Mouse (Mus musculus) kidney, postnatal 0 days (tissue): ENCODE measurements around the gene Prickle2. TPM values are rescaled to one million over a fixed set of nuclear protein-coding genes. Genes with fewer than 3 reads are reported as not detected.

Source experiments
- ATAC-seq: fragments of 200-750 bp; cut with Nextera tagmentation; replicated peaks from 2 replicates; pipeline ENCODE4 v1.8.0; 2017; ENCODE audit warnings: low read depth, moderate number of reproducible peaks, moderate TSS enrichment, moderate library complexity; ENCODE audit not compliant: low FRiP score
- DNase-seq: peaks from one replicate; pipeline ENCODE4 v3.0.0-alpha.2; 2016; ENCODE audit warnings: low spot score
- H3K27ac ChIP-seq: fragments of 300-500 bp; sonication (generic); 2 replicates; pipeline ENCODE4 v1.5.1; 2014; ENCODE audit warnings: mild to moderate bottlenecking
- H3K27me3 ChIP-seq: fragments of 300-500 bp; sonication (generic); 2 replicates; pipeline ENCODE4 v1.6.1; 2014; ENCODE audit warnings: low read length, mixed read lengths; ENCODE audit not compliant: insufficient read depth
- H3K36me3 ChIP-seq: fragments of 300-500 bp; sonication (generic); 2 replicates; pipeline ENCODE4 v1.6.1; 2014; ENCODE audit warnings: low read length, mixed read lengths; ENCODE audit not compliant: insufficient read depth
- H3K4me1 ChIP-seq: fragments of 300-500 bp; sonication (generic); replicated peaks from 2 replicates; pipeline ENCODE4 v1.6.1; 2014; ENCODE audit warnings: antibody characterized with exemption, low read length, mixed read lengths; ENCODE audit not compliant: insufficient read depth
- H3K4me2 ChIP-seq: fragments of 300-500 bp; sonication (generic); 2 replicates; pipeline ENCODE4 v1.6.1; 2014; ENCODE audit warnings: mild to moderate bottlenecking, low read length, moderate library complexity, mixed read lengths
- H3K4me3 ChIP-seq: fragments of 300-500 bp; sonication (generic); replicated peaks from 2 replicates; pipeline ENCODE4 v1.5.1; 2014; ENCODE audit warnings: low read depth, low read length
- H3K9ac ChIP-seq: fragments of 300-500 bp; sonication (generic); 2 replicates; pipeline ENCODE4 v1.6.1; 2014; ENCODE audit warnings: low read depth, low read length
- H3K9me3 ChIP-seq: fragments of 300-500 bp; sonication (generic); replicated peaks from 2 replicates; pipeline ENCODE4 v1.6.1; 2016; ENCODE audit warnings: low read length, inconsistent platforms, mixed read lengths
- CTCF ChIP-seq: IDR thresholded peaks from 2 replicates; pipeline ENCODE4 v1.5.1; 2016; ENCODE audit warnings: antibody characterized with exemption, low read depth, mild to moderate bottlenecking, moderate library complexity
- WGBS: fragments of 180-500 bp; shearing (Covaris S2); extraction: QIAGEN DNeasy Blood & Tissue Kit; methylation state at CpG from one replicate; pipeline ENCODE4 v1.1.7; 2014; 5-methylcytosine and 5-hydroxymethylcytosine counted together
- polyA plus RNA-seq: library from polyadenylated mRNA; unstranded; fragments of >200 nt; fragmentation: Nextera tagmentation; extraction: Ambion mirVana; gene quantifications from 2 replicates; pipeline ENCODE4 v1.2.1, GENCODE M21; 2015

Prickle2 gene
- polyA plus RNA-seq, 1 experiment from 2014 or later, result 3.3 TPM

DNA sequence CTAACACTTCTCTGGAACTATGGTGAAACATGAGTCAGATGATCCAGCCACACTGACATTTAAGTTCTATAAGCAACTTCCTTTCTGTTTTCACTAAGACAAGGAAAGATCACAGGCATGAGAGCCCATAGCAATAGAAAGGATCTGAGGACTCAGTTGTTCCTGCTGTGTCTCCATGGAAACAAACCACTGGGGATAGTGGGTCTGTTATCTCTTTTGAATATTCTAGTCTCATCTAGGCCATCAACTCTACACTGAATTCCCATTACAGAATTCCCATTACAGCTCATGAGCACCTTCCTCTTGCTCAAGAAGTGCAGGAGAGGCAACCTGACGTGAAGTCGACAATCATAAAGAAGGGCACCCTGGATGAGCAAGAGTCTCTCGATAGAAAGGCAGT is 265.7 kb downstream of the Prickle2 start:
- Histone ChIP-seq H3K27me3 (no peaks in the 10 kb centered on the region), H3K36me3 (no peaks in the 10 kb centered on the region), H3K9ac (no peak overlapping the region), H3K4me1 (no peaks in the 10 kb centered on the region), H3K4me2 (no peak overlapping the region), H3K27ac (no peak overlapping the region), H3K4me3 (no peak overlapping the region), H3K9me3 (no peaks in the 10 kb centered on the region)
- ATAC-seq (no peak), DNase-seq (no peak)
- WGBS, result 95% methylated on average over 3 of the region's 3 CpGs
- TF ChIP-seq CTCF, result no peak

- ATAC-seq (no peak), DNase-seq (no peak)
- no peak overlapping the region for H3K4me3 ChIP-seq
- no peaks in the 10 kb centered on the region for H3K36me3 ChIP-seq
- no peak overlapping the region for H3K27ac ChIP-seq
- 88% methylated on average over 5 of the region's 5 CpGs for WGBS
- TF ChIP-seq CTCF, result no peak
- no peaks in the 10 kb centered on the region for H3K27me3 ChIP-seq
- no peaks in the 10 kb centered on the region for H3K9me3 ChIP-seq
- no peak overlapping the region for H3K4me2 ChIP-seq
- H3K4me1 ChIP-seq, result no peaks in the 10 kb centered on the region
- no peak overlapping the region for H3K9ac ChIP-seq
These were observed 273.8 kb downstream of the Prickle2 start for GRCm38 (mm10) chr6:92432146-92432545.

DNA sequence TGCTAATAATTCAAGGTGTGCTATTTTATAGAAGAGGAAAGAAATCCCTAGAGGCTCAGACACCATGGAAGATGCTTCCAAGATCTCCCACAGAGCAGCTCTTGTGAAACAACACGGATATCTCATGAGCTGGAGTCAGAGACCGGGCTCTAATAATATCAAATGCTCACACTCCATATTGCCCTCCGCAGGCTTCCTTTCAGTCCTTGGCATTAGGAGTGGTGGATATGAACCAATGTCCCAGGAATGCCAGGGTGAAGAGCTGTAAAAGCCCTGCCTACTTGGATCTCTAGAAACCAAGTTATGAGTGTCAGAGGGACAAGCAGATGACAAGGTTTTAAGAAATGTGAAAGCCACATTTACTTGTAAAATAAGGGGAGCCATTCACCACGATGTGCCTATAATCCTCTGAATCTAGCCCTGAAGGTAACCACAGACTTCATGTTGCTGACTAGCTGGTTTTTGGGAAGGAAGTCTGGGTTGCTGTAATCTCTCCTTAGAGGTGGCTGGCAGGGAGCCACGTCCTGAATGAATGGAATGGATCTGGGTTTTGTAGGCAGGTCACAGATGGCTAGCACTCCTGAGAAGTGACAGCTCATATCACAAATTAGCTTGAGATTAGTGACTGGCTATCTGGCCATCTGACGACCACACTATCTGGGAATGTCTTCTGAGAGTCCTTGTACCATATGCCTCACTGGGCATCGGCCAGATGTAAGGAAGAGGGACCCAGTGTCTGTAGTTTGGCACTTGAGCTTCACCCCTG is 278.4 kb downstream of the Prickle2 start:
- Histone ChIP-seq H3K9me3 (no peaks in the 10 kb centered on the region), H3K36me3 (no peaks in the 10 kb centered on the region), H3K4me2 (no peak overlapping the region), H3K27ac (no peak overlapping the region), H3K27me3 (no peaks in the 10 kb centered on the region), H3K4me1 (no peaks in the 10 kb centered on the region), H3K9ac (no peak overlapping the region), H3K4me3 (no peak overlapping the region)
- WGBS, result 72% methylated on average over 7 of the region's 7 CpGs
- ATAC-seq, result no peak
- DNase-seq, result no peak
- no peak for TF ChIP-seq CTCF

- H3K36me3 ChIP-seq, result no peaks in the 10 kb centered on the region
- H3K9ac ChIP-seq, result no peak overlapping the region
- DNase-seq (no peak), ATAC-seq (no peak)
- H3K27me3 ChIP-seq, result no peaks in the 10 kb centered on the region
- 70% methylated on average over 8 of the region's 8 CpGs for WGBS
- no peak overlapping the region for H3K27ac ChIP-seq
- no peak overlapping the region for H3K4me2 ChIP-seq
- H3K4me1 ChIP-seq, result no peaks in the 10 kb centered on the region
- TF ChIP-seq CTCF, result no peak
- no peaks in the 10 kb centered on the region for H3K9me3 ChIP-seq
- no peak overlapping the region for H3K4me3 ChIP-seq
These were observed 280.1 kb downstream of the Prickle2 start for GRCm38 (mm10) chr6:92425901-92426300.

- H3K4me1 ChIP-seq, result no peaks in the 10 kb centered on the region
- no peaks in the 10 kb centered on the region for H3K9me3 ChIP-seq
- H3K4me3 ChIP-seq, result no peak overlapping the region
- no peak overlapping the region for H3K4me2 ChIP-seq
- no peaks in the 10 kb centered on the region for H3K27me3 ChIP-seq
- TF ChIP-seq CTCF, result no peak
- no peaks in the 10 kb centered on the region for H3K36me3 ChIP-seq
- H3K27ac ChIP-seq, result no peak overlapping the region
- ATAC-seq (no peak), DNase-seq (no peak)
- WGBS, result 89% methylated on average over 7 of the region's 7 CpGs
- H3K9ac ChIP-seq, result no peak overlapping the region
These were observed 280.5 kb downstream of the Prickle2 start for GRCm38 (mm10) chr6:92425476-92425875.

DNA sequence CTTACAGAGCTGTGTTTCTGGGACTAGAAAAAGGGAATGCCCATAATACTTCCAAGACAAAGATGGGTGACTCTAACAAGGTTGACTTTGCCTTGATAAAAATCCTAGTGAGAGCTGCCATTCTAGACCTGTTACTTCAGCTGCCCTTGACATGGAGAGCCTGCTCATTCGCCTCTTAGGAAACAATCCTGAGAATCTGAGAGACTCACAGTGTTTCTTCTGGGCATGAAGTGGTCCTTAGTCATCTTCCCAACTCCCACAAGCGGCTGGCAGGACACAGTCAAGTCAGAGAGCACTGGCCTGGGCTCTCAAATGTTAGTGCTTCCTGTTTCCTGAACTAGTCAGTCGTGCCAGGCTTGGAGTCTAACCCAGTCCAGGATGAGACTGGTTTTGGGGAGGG is 281.0 kb downstream of the Prickle2 start:
- ATAC-seq, result no peak
- no peak for DNase-seq

GRCm38 (mm10) chr6:92422286-92422685 is 283.7 kb downstream of the Prickle2 start:
- H3K27me3 ChIP-seq, result no peaks in the 10 kb centered on the region
- no peaks in the 10 kb centered on the region for H3K4me1 ChIP-seq
- no peaks in the 10 kb centered on the region for H3K9me3 ChIP-seq
- no peak overlapping the region for H3K27ac ChIP-seq
- DNase-seq, result peak; percentile 28
- no peak overlapping the region for H3K4me2 ChIP-seq
- TF ChIP-seq CTCF, result peak; percentile 75
- H3K4me3 ChIP-seq, result no peak overlapping the region
- H3K36me3 ChIP-seq, result no peaks in the 10 kb centered on the region
- WGBS, result 55% methylated on average over 11 of the region's 11 CpGs
- no peak overlapping the region for H3K9ac ChIP-seq
- no peak for ATAC-seq

More for the DNA sequence above, 281.0 kb downstream of the Prickle2 start:
- Histone ChIP-seq H3K9me3 (no peaks in the 10 kb centered on the region), H3K27me3 (no peaks in the 10 kb centered on the region), H3K27ac (no peak overlapping the region), H3K36me3 (no peaks in the 10 kb centered on the region), H3K4me2 (no peak overlapping the region), H3K9ac (no peak overlapping the region), H3K4me3 (no peak overlapping the region), H3K4me1 (no peaks in the 10 kb centered on the region)
- TF ChIP-seq CTCF, result no peak
- WGBS, result 48% methylated on average over 3 of the region's 3 CpGs
